Mouse (Mus musculus): ENCODE results near the gene Zfp1.

DNA sequence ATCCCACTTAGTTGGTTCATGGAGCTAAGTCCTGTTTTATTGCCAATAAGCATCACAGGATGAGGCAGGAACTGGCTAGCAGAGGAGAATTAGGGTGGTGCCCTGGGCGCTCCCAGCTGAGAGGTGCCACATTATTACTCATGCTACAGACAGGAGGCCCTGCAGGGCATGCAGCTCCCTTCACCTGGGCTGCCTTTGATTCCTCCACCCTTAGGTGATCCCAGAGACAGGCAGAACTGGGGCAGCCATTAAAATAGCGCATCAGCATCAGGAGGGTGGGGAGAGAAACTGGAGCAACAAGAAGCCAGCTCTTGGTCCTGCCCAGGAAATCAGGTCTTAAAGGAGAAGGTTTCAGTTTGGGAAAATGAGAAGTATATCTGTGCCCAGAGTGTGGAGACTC lies 38.2 kb upstream of the Zfp1 start:
- TF ChIP-seq POLR2A (IDR thresholded peaks at IDR 0.05; ENCODE audit: extremely low read depth, insufficient read depth, low read length) (no peak), CTCF (IDR thresholded peaks at IDR 0.05; ENCODE audit: low read depth, low read length) (no peak)

Measured in liver, adult 2 months (tissue).